ENCODE assay signal across 8 mouse cellular contexts in the genomic region with DNA sequence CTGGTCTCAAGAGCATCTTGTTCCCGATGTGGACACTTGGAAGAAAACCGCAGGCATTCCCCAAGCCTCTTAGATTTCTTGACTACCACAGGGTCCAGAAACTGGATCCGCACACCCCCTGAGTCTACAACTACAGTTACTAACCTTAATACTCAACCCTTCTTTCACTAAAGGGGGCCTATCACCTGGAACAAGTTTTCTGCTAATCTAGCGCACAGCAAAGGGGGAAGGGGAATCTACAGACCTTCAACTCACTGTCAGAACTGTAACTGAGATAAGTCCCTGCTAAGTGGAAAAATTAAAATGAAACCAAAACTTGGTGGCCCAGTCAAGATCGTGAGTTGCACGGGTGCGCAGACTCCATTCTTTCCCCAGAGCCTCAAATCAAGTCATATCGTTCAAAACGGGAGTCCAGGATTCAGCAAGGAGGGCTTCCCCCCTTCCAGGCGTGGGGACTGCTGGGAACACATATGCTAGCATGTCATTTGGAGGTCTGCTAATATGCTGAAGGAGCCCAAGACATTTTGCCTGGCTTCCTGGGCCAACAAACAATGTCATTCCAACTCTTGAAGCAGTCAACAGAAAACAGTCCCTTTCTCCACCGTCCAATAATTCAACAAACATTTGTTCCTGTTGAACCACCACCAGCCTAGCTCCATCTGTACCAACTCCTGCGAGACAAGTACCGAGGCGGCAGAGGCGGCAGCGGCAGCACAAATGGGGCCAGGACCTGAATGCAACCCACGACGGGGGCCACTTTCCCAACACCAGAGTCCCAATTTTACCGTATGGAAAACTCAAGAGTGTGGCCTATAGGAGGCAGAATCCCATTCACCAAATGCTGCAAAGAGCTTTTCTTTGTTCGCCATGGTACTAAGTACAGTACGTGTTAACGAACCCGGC. TPM values are rescaled to one million over a fixed set of nuclear protein-coding genes. Genes with fewer than 3 reads are reported as not detected.
A peak's percentile ranks its signal among the peaks of the same experiment; 100 is the strongest.
DNase-seq lines count a peak whose midpoint lies in the region; ATAC-seq and TF ChIP-seq lines count a peak whose summit lies in the region.

No protein-coding gene starts in this region.

- H3K9ac ChIP-seq in ES-E14 (ENCODE audit: insufficient read depth, low read depth, low read length, poor library complexity, severe bottlenecking), result 0 out of 2 replicates have a peak overlapping the region, but pooled peaks have one; percentile 77
- peak overlapping the region; percentile 82 for H3K9ac ChIP-seq in liver, embryonic 13.5 days
- peak overlapping the region; percentile 88 for H3K9ac ChIP-seq in neural tube, embryonic 13.5 days

- no peaks in the 10 kb centered on the region for H3K9me3 ChIP-seq in ES-E14 (ENCODE audit: control insufficient read depth, insufficient read depth, low read depth, low read length)
- no peaks in the 10 kb centered on the region for H3K9me3 ChIP-seq in hindbrain, embryonic 10.5 days
- no peaks in the 10 kb centered on the region for H3K9me3 ChIP-seq in liver, embryonic 13.5 days (replicated peaks)
- H3K9me3 ChIP-seq in neural tube, embryonic 13.5 days, result no peaks in the 10 kb centered on the region

- no peak overlapping the region for H3K27ac ChIP-seq in ES-E14 (ENCODE audit: insufficient read depth, low read depth, low read length, poor library complexity, severe bottlenecking)
- peak overlapping the region; percentile 92 for H3K27ac ChIP-seq in hindbrain, embryonic 10.5 days
- peak overlapping the region; percentile 82 for H3K27ac ChIP-seq in liver, embryonic 13.5 days
- H3K27ac ChIP-seq in neural tube, embryonic 13.5 days (replicated peaks), result peak overlapping the region; percentile 85

- in situ Hi-C loops in ES-E14 (cut with MboI; ENCODE audit: low sequenced_read_pairs in 2 of 2, unreplicated experiment in 2 of 2), result no loop called here

- ATAC-seq in liver, embryonic 13.5 days (ENCODE audit: low read depth), result peak; percentile 21; the same call in 1 of the 2 replicates
- no peak for ATAC-seq in neural tube, embryonic 13.5 days (ENCODE audit: low read depth)
- ATAC-seq in frontal cortex, adult (ENCODE audit: low TSS enrichment), result no peak

- peak; percentile 95 for DNase-seq in heart, adult 11 months
- DNase-seq in heart, postnatal 4 days, result no peak
- no peak for DNase-seq in ES-E14 (ENCODE audit: low read depth, low spot score)
- peak; percentile 63 for DNase-seq in embryo, embryonic 11 days
- peak; percentile 56 for DNase-seq in hindbrain, embryonic 10.5 days (ENCODE audit: low spot score)
- DNase-seq in liver, embryonic 13.5 days, result no peak

- H3K4me2 ChIP-seq in liver, embryonic 13.5 days, result peak overlapping the region; percentile 98
- H3K4me2 ChIP-seq in neural tube, embryonic 13.5 days, result peak overlapping the region; percentile 81

- H3K27me3 ChIP-seq in hindbrain, embryonic 10.5 days (ENCODE audit: insufficient read depth, poor library complexity, severe bottlenecking), result no peaks in the 10 kb centered on the region
- peaks cover 14% of the 10 kb centered on the region for H3K27me3 ChIP-seq in liver, embryonic 13.5 days
- no peaks in the 10 kb centered on the region for H3K27me3 ChIP-seq in neural tube, embryonic 13.5 days

- peaks cover 12 to 21% of the 10 kb centered on the region in 2 experiments for H3K4me1 ChIP-seq in ES-E14 (ENCODE audit: control insufficient read depth in 2 of 2, insufficient read depth in 2 of 2, low read length in 2 of 2, poor library complexity in 1 of 2)
- H3K4me1 ChIP-seq in hindbrain, embryonic 10.5 days (replicated peaks), result peaks cover 75% of the 10 kb centered on the region
- peaks cover 70% of the 10 kb centered on the region for H3K4me1 ChIP-seq in liver, embryonic 13.5 days (replicated peaks)
- peaks cover 64% of the 10 kb centered on the region for H3K4me1 ChIP-seq in neural tube, embryonic 13.5 days (replicated peaks)

- H3K36me3 ChIP-seq in ES-E14 (ENCODE audit: control insufficient read depth, insufficient read depth, low read length, poor library complexity, severe bottlenecking), result no peaks in the 10 kb centered on the region
- H3K36me3 ChIP-seq in hindbrain, embryonic 10.5 days, result no peaks in the 10 kb centered on the region
- H3K36me3 ChIP-seq in liver, embryonic 13.5 days, result no peaks in the 10 kb centered on the region
- no peaks in the 10 kb centered on the region for H3K36me3 ChIP-seq in neural tube, embryonic 13.5 days

- H3K4me3 ChIP-seq in ES-E14 (ENCODE audit: insufficient read depth in 1 of 2, low read depth in 1 of 2, low read length in 2 of 2, poor library complexity in 1 of 2, severe bottlenecking in 1 of 2), result peak overlapping the region; percentile 4 to 75; a peak in 3 of 4 replicates
- peak overlapping the region; percentile 74 for H3K4me3 ChIP-seq in hindbrain, embryonic 10.5 days
- H3K4me3 ChIP-seq in liver, embryonic 13.5 days (replicated peaks), result peak overlapping the region; percentile 76
- peak overlapping the region; percentile 71 for H3K4me3 ChIP-seq in neural tube, embryonic 13.5 days

- 14% methylated on average over 23 of the region's 23 CpGs for WGBS in hindbrain, embryonic 10.5 days
- 4% methylated on average over 23 of the region's 23 CpGs for WGBS in liver, embryonic 13.5 days (ENCODE audit: insufficient replicate concordance)
- WGBS in neural tube, embryonic 13.5 days, result 10% methylated on average over 23 of the region's 23 CpGs

TF ChIP-seq in ES-E14, 5 proteins besides CTCF, POLR2A, EP300 and RAD21:
- TF ChIP-seq ZNF384 (IDR thresholded peaks at IDR 0.05; ENCODE audit: low read depth, low read length) (no peak), MAFK (IDR thresholded peaks at IDR 0.05; ENCODE audit: insufficient read depth, low read depth, low read length) (no peak), CHD2 (IDR thresholded peaks at IDR 0.05; ENCODE audit: low read depth, low read length) (no peak), HCFC1 (IDR thresholded peaks at IDR 0.05; ENCODE audit: borderline replicate concordance, insufficient read depth, low read length) (no peak), ZC3H11A (IDR thresholded peaks at IDR 0.05; ENCODE audit: borderline replicate concordance, low read depth, low read length) (no peak)

RNA-seq across cellular contexts. Expression of a gene that starts 1.7 kb away (rescaled TPM):
- total RNA-seq in heart, postnatal 4 days (2021), result 10 to 100 TPM; 29.6 to 38.3 TPM
- 8.6 and 8.8 TPM in 2 replicates for total RNA-seq in ES-E14 (2012; rRNA removed)
- 25.5 and 27.7 TPM in 2 replicates for polyA plus RNA-seq in hindbrain, embryonic 10.5 days (2016; fragmentation: Nextera tagmentation; extraction: Ambion mirVana)
- polyA plus RNA-seq in liver, embryonic 13.5 days (2015; fragmentation: Nextera tagmentation; extraction: Ambion mirVana), result 19.1 and 21.4 TPM in 2 replicates
- 13.9 and 16.0 TPM in 2 replicates for polyA plus RNA-seq in neural tube, embryonic 13.5 days (2015; fragmentation: Nextera tagmentation; extraction: Ambion mirVana)

RNA-seq across cellular contexts. Expression of a gene that starts 40.5 kb away (rescaled TPM):
- total RNA-seq in heart, postnatal 4 days (2021), result 10 to 100 TPM; 17.3 to 19.7 TPM
- 14.5 and 17.9 TPM in 2 replicates for total RNA-seq in ES-E14 (2012; rRNA removed)
- 76.6 and 80.1 TPM in 2 replicates for polyA plus RNA-seq in hindbrain, embryonic 10.5 days (2016; fragmentation: Nextera tagmentation; extraction: Ambion mirVana)
- 24.1 and 30.1 TPM in 2 replicates for polyA plus RNA-seq in liver, embryonic 13.5 days (2015; fragmentation: Nextera tagmentation; extraction: Ambion mirVana)
- polyA plus RNA-seq in neural tube, embryonic 13.5 days (2015; fragmentation: Nextera tagmentation; extraction: Ambion mirVana), result 81.4 and 87.9 TPM in 2 replicates

RNA-seq across cellular contexts. Expression of a gene that starts 47.1 kb away (rescaled TPM):
- total RNA-seq in heart, postnatal 4 days (2021), result 10 to 100 TPM; 24.5 to 24.7 TPM
- 18.8 and 20.5 TPM in 2 replicates for total RNA-seq in ES-E14 (2012; rRNA removed)
- 30.7 and 35.5 TPM in 2 replicates for polyA plus RNA-seq in hindbrain, embryonic 10.5 days (2016; fragmentation: Nextera tagmentation; extraction: Ambion mirVana)
- 17.0 and 18.4 TPM in 2 replicates for polyA plus RNA-seq in liver, embryonic 13.5 days (2015; fragmentation: Nextera tagmentation; extraction: Ambion mirVana)
- 35.1 and 44.2 TPM in 2 replicates for polyA plus RNA-seq in neural tube, embryonic 13.5 days (2015; fragmentation: Nextera tagmentation; extraction: Ambion mirVana)

Comparison
In these comparisons a context has a peak if more than half of its experiments do, and no peak if none do; other contexts are left out.
1. DNase-seq: peak in heart, adult 11 months (single experiment), embryo, embryonic 11 days (single experiment) and hindbrain, embryonic 10.5 days (single experiment); none in heart, postnatal 4 days (single experiment), ES-E14 (single experiment) and liver, embryonic 13.5 days (single experiment).
2. Peak in every context shown above with its lines, with median percentiles within 50 percentile points of each other: H3K4me3 ChIP-seq and H3K9ac ChIP-seq.